Mouse (Mus musculus) erythroblast, embryonic 14.5 days (primary cell): ENCODE measurements around the gene Yrdc.

Source experiments
- GATA1 ChIP-seq: IDR thresholded peaks from 2 replicates; pipeline ENCODE4 v1.6.1; 2012; ENCODE audit warnings: low read length, inconsistent platforms, mixed read lengths
- TAL1 ChIP-seq: IDR thresholded peaks from 3 replicates; pipeline ENCODE4 v1.6.1; 2012; ENCODE audit warnings: low read length, inconsistent platforms, mixed read lengths

- TF ChIP-seq TAL1 (no peak), GATA1 (no peak)
These were observed 12.3 kb upstream of the Yrdc start for GRCm38 (mm10) chr4:124838035-124838700.
